Mouse (Mus musculus): ENCODE results near the gene Hras. TPM values are rescaled to one million over a fixed set of nuclear protein-coding genes. Genes with fewer than 3 reads are reported as not detected.
A peak's percentile ranks its signal among the peaks of the same experiment; 100 is the strongest.

Gene Hras
- total RNA-seq, 2 experiments from 2014 or later, result 210 to 243 TPM

- peak; percentile 76 to 80 for DNase-seq (ENCODE audit: low spot score in 2 of 2)
These were observed 21.5 kb upstream of the Hras start, which contains the start of gene Rassf7 for GRCm38 (mm10) chr7:141215101-141215879. Gene Rassf7 (plus strand): TSS chr7:141215860.

DNA sequence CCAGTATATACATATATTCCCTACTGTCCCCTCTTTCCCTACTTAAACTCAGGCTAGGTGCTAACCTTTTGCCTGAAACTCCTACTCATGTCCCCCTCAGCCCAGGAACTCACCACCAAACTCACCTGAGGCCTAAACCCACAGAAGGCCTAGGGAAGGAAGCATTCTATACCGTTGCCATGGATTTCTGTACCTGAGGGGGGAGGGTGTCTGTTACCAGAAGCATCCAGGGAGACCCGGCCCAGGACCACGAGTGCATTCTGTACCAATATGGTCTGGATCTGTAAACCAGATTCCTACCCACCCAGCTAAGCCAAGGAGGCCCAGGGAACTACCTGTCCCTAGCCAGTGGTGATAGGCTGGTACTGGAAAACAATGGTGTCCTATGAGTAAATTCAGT is 20.5 kb upstream of the Hras start:
- DNase-seq (ENCODE audit: low spot score in 2 of 2), result no peak

GRCm38 (mm10) chr7:141213605-141214235 is 19.9 kb upstream of the Hras start, which contains the start of gene Lmntd2:
Gene Lmntd2 (minus strand): TSS chr7:141214080.
- DNase-seq (ENCODE audit: low spot score in 2 of 2), result no peak

DNA sequence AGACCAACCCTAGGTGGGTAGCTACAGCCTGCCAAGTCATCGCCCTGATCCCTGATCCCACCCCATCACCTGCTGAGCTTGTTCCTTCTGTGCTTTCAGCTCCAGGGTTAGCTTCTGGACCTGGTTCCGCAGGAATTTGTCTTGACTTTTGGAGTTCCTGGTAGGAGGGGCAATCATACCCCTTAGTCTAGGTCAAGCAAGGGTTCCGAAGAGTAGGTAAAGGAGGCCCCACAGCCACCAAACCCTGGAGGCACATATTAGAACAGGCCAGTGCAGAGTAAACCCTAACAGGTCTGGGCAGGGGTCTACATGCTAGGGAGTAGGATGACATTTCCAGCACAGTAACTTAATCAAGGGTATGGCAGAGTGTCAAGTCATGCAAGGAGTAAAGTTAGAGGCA is 19.3 kb upstream of the Hras start:
- DNase-seq (ENCODE audit: low spot score in 2 of 2), result no peak

GRCm38 (mm10) chr7:141210606-141211131 is 16.9 kb upstream of the Hras start:
- DNase-seq (ENCODE audit: low spot score in 2 of 2), result peak in 1 of 2 experiments; percentile 2

DNA sequence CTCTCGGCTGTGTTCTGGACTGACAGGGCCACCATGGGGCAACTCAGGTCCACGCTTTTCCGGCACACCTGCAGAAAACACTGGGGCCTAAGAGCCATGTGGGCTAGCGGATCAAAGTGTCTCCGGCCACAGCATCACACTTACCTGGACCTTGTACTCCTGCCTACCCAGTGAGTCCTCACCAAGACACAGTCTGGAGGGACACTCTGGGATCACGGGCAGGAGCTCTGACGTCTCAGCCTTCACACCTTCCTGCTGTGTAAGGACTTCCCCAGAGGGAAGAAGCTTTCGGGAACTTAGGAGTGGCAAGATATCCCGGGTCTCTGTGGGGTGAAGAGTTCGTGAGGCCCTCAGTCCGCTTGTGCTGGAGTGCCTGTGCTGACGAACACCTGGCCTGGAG is 16.3 kb upstream of the Hras start:
- DNase-seq (ENCODE audit: low spot score in 2 of 2), result no peak

GRCm38 (mm10) chr7:141209526-141209925 is 15.7 kb upstream of the Hras start:
- DNase-seq (ENCODE audit: low spot score in 2 of 2), result no peak

DNA sequence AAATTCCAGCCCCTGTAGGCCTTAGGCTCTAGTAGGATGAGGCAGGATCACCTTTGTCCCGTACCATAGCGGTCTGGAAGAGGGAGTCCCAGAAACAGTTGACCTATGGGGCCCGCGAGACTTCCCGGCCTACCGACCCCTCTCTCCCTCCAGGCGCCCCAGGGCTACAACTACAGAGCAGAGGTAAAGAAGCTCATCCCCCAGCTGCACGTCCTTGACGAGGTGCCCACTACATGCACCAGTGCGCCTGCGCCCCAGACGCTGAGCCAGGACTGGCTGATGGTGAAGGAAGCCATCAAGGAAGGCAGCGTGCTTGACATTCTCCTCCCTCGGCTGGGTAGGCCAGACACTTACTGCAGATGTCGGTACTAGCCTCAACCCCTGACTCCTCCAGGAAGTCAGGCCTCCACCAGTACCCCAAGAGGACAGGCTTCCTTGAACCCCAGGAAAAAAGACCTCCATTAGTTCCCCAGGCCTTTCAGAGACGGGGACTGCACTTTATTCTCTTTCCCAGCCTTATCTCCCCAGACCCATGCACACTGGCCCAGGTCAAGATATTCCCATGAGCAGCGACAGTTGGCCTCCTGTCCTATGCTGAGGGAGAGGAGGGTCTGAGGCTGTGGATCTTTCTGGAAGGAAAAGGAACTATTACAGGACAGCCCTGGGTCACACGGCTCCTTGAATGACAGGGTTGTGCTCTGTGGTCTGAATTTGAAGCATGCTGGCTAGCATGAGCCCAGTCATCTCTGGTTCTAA is 12.6 kb upstream of the Hras start:
- DNase-seq (ENCODE audit: low spot score in 2 of 2), result no peak

DNA sequence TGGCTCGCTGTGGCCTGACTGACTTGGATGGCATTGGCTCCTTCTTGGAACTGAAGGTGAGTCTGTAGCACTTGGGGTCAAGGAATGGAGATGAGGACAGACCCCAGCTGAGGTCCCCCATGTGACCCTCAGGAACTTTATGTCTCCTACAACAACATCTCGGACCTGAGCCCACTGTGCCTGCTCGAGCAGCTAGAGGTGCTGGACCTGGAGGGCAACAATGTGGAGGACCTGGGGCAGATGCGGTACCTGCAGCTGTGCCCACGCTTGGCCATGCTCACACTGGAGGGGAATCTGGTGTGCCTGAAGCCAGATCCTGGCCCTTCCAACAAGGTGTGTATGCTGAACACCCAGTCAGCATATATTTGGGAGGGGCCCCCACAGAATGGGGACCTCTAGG is 11.7 kb upstream of the Hras start:
- DNase-seq (ENCODE audit: low spot score in 2 of 2), result no peak

- no peak for DNase-seq (ENCODE audit: low spot score in 2 of 2)
These were observed 10.7 kb upstream of the Hras start for GRCm38 (mm10) chr7:141204546-141204945.

GRCm38 (mm10) chr7:141198121-141198520 is 4.3 kb upstream of the Hras start:
- no peak for DNase-seq (ENCODE audit: low spot score in 2 of 2)

DNA sequence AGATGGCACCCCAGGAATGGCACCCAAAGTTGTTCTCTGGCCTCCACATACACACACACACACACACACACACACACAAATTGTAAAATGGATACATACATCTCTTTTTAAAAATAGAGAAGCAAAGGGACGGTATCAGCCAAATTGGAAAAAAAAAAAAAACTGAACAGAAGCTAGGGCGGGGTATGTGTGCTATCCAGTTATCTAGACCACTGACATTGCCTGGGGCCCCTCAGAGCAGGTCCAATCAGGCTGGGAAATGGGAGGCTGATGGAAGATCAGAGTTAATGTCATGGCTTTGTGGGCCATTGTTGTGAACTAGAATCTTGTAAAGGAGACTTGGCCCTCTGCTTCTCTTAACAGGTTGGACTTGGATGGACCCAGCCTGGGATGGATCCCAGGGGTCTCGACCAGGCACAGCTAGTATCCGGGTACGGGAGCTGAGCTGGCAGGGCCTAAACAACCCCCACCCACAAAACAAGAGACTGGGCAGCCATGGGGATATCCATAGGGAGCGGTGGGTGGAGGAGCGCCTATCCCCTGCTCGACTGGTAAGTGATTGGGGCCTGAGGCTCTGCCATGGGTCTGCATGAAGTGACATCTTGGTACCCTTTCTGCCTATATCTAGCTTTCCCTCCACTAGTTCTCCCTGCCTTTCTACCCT is 2.9 kb upstream of the Hras start:
- DNase-seq (ENCODE audit: low spot score in 2 of 2), result no peak

- DNase-seq (ENCODE audit: low spot score in 2 of 2), result no peak
These were observed 1.9 kb upstream of the Hras start for GRCm38 (mm10) chr7:141195754-141196153.

DNA sequence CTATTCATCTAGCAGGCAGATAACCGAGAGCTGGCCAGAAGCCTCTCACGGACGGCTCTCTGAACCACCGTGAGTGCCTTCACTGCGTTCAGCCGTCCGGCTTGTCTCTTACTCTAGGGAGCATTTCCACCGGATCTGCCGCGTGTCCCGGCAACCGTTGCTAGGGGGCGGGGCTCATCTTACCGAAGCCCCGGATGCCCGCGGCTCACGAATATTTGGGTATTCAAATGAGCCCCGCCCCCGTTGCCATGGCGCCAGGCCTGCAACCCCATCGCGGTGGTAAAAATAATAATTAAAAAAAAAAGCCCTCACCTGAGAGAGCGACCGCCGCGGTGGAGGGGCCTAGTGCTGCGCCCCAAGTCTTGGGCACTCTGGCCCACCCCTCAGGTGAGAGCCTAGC is 1.0 kb upstream of the Hras start:
- DNase-seq (ENCODE audit: low spot score in 2 of 2), result peak; percentile 90

DNA sequence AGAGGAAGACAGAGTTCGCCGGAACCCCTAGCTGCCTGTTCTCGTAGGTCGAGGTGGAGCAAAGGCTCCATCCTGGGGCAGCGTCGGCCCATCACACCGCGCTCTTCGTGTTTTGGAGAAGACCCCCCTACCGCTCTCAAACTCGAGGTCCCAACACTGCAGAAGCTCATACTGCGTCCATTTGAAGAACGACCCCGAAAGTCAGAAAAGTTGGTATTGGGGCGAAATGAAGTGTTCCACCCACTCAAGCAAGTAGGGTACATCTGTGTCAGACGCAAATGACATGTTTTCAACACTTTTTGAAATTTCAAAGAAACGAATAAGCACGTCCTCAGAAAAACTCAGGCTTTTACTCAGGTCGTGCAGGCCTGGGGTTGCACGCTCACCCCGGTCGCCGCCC is 604 bp upstream of the Hras start:
- DNase-seq (ENCODE audit: low spot score in 2 of 2), result no peak

GRCm38 (mm10) chr7:141193348-141193856 is 403 bp downstream of the Hras start:
- DNase-seq (ENCODE audit: low spot score in 2 of 2), result peak; percentile 41 to 57

DNA sequence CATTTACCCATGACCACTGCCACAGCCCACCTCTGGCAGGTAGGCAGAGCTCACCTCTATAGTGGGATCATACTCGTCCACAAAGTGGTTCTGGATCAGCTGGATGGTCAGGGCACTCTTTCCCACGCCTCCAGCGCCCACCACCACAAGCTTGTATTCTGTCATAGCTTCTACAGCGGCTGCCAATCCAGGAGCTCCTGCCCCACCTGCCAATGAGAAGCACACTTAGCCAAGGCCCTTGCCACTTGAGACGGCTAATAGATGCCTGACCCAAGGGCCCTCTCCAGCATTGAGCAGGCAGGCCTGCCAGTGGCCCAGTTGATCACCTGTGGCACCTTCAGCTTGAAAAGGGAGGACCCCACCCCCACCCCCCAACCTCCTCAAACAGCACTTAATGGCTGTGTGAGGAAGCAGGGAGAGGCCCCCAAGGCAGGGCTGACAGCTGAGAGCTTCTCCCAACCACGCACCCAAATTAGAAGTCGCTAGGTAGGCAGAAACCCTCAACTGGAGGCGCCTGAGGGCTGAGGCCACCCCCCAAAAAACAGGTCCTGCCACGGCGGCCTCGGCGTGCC is 943 bp downstream of the Hras start:
- DNase-seq (ENCODE audit: low spot score in 2 of 2), result no peak

DNA sequence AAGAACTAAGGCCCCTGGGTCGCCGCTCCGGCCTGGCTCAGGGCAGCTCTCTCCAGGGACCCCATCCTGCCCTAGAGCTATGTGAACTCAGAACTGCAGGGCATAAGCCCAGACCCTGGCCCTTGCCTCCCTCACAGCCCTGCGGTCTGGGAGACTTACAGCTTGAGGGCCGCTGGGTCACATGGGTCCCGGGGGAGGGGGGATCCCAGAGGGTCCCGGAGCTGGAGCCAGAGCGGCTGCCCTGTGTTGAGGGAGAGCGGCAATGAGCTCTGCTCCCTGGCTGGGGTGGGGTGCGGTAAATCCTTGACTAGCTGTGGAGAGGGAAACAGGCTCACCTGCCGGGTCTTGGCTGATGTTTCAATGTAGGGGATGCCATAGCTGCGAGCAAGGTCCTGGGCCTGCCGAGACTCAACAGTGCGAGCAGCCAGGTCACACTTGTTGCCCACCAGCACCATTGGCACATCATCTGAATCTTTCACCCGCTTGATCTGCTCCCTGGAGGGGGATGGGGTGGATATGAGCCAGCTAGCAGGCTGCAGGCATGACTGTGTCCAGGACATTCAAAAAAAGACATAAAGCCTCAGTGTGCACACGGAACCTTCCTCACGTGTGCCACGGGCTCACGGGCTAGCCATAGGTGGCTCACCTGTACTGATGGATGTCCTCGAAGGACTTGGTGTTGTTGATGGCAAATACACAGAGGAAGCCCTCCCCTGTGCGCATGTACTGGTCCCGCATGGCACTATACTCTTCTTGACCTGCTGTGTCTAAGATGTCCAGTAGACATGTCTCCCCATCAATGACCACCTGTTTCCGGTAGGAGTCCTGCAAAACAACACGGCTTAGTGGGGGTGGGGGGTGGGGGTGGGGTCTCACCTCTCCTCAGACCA is 1.8 kb downstream of the Hras start:
- DNase-seq (ENCODE audit: low spot score in 2 of 2), result no peak

GRCm38 (mm10) chr7:141191036-141191435 is 2.8 kb downstream of the Hras start:
- DNase-seq (ENCODE audit: low spot score in 2 of 2), result no peak

- no peak for DNase-seq (ENCODE audit: low spot score in 2 of 2)
These were observed 3.6 kb downstream of the Hras start for GRCm38 (mm10) chr7:141190220-141190619.
